Comparison of ENCODE assay signal across 9 mouse cellular contexts in the genomic region with DNA sequence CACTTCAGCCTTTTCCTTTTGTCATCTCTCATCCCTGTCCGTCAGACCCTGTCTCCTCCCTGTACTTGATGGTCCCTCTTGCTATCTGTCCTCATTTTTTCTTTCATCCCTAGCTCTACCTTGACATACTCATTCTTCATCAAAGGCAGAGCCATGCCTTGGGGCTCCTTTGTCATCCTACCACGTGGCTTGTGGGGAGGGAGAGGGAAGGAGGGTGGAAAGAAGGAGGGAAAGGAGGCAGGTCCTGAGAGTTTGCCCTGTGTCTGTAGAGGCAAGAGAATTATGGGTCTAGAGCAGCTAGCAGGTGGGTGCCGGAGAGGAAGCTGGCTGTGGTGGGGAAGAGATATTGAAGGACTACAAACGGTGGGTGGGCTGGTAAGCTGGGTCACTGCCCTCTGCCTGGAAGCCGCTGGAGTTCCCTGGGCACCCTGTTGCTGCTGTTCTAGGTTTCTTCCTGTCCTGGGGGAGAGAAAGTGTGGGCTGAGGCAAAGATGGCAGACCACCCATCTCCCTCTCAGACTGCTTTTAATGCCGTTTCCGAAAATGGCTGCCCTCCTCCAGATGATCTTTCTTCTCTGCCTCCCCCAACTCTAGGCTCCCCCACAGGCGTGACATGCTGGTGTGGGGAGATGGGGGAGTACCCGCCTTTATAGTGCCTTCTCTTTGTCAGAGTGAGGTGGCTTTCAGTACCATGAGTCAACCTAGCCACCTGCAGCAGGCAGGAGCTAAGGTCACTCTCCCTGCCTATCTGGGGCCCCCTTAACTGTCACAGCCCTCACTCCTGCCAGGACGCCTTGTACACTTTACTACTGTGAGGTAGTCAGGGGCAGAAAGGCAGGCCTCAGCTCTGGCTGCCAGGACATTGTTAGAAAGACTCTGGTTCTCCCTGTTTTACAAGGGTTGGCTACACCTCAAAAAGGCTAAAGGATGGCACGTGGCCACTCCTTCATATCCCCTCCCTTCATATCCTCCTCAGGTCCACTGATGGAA. TPM values are rescaled to one million over a fixed set of nuclear protein-coding genes. Genes with fewer than 3 reads are reported as not detected.
DNase-seq lines count a peak whose midpoint lies in the region; ATAC-seq and TF ChIP-seq lines count a peak whose summit lies in the region.
"Had no signal": no experiment of that assay in that cellular context is flagged by ENCODE, and none has a peak within 500 bp of the region (broad histone marks: within the 10 kb centered on the region; RNA-seq: fewer than 3 reads in every experiment).

No protein-coding gene starts in this region.

- H3K27me3 ChIP-seq in lung, postnatal 0 days (replicated peaks; ENCODE audit: insufficient read depth, low read length): 0 out of 2 replicates have a peak, but pooled peaks cover 7% of the 10 kb centered on the region
- H3K27me3 ChIP-seq in forebrain, embryonic 14.5 days (replicated peaks; ENCODE audit: control insufficient read depth, insufficient read depth, low read length): no peaks in the 10 kb centered on the region
- H3K27me3 ChIP-seq in intestine, postnatal 0 days (replicated peaks; ENCODE audit: control insufficient read depth, insufficient read depth, low read length): 0 out of 2 replicates have a peak, but pooled peaks cover 9% of the 10 kb centered on the region
- 0 out of 2 replicates have a peak, but pooled peaks cover 4% of the 10 kb centered on the region for H3K27me3 ChIP-seq in stomach, embryonic 14.5 days (ENCODE audit: control insufficient read depth, insufficient read depth, low read length)

- 67% methylated on average over 10 of the region's 11 CpGs for WGBS in lung, postnatal 0 days
- WGBS in forebrain, embryonic 14.5 days: 60% methylated on average over 11 of the region's 11 CpGs
- 58% methylated on average over 11 of the region's 11 CpGs for WGBS in intestine, postnatal 0 days
- WGBS in stomach, embryonic 14.5 days: 57% methylated on average over 11 of the region's 11 CpGs

- H3K9ac ChIP-seq in lung, postnatal 0 days (replicated peaks; ENCODE audit: low read depth): no peak overlapping the region
- peak overlapping the region; percentile 96 for H3K9ac ChIP-seq in forebrain, embryonic 14.5 days (ENCODE audit: low read length)
- H3K9ac ChIP-seq in intestine, postnatal 0 days (ENCODE audit: low read depth, low read length): no peak overlapping the region; the same call in 1 of the 2 replicates
- H3K9ac ChIP-seq in stomach, embryonic 14.5 days (replicated peaks; ENCODE audit: low read depth, low read length): 0 out of 2 replicates have a peak overlapping the region, but pooled peaks have one; percentile 6

- DNase-seq in lung, postnatal 0 days (ENCODE audit: low spot score): no peak
- no peak for DNase-seq in lung, adult 18-20 months
- DNase-seq in forebrain, embryonic 14.5 days (ENCODE audit: low spot score): peak; percentile 49
- no peak for DNase-seq in kidney, postnatal 36 days
- no peak for DNase-seq in adrenal gland, postnatal 25 days

- TF ChIP-seq CTCF in lung, postnatal 0 days (IDR thresholded peaks at IDR 0.05): no peak
- no peak for TF ChIP-seq CTCF in intestine, postnatal 0 days (IDR thresholded peaks at IDR 0.05; ENCODE audit: low read depth)

- H3K4me3 ChIP-seq in lung, postnatal 0 days (ENCODE audit: low read depth, low read length): no peak overlapping the region
- peak overlapping the region; percentile 71 for H3K4me3 ChIP-seq in forebrain, embryonic 14.5 days (ENCODE audit: low read depth, low read length)
- H3K4me3 ChIP-seq in intestine, postnatal 0 days (ENCODE audit: low read depth, low read length): no peak overlapping the region
- no peak overlapping the region for H3K4me3 ChIP-seq in stomach, embryonic 14.5 days (ENCODE audit: low read depth, low read length)

- H3K4me2 ChIP-seq in lung, postnatal 0 days (replicated peaks; ENCODE audit: low read depth, low read length): 0 out of 2 replicates have a peak overlapping the region, but pooled peaks have one; percentile 90
- H3K4me2 ChIP-seq in forebrain, embryonic 14.5 days (ENCODE audit: low read length): peak overlapping the region; percentile 80
- peak overlapping the region; percentile 27; the same call in 1 of the 2 replicates for H3K4me2 ChIP-seq in intestine, postnatal 0 days (replicated peaks; ENCODE audit: low read depth)
- peak overlapping the region; percentile 74; the same call in 1 of the 2 replicates for H3K4me2 ChIP-seq in stomach, embryonic 14.5 days (replicated peaks; ENCODE audit: low read depth, low read length)

- H3K9me3 ChIP-seq in lung, postnatal 0 days (ENCODE audit: low read length): no peaks in the 10 kb centered on the region
- H3K9me3 ChIP-seq in forebrain, embryonic 14.5 days (replicated peaks; ENCODE audit: control insufficient read depth, low read length): no peaks in the 10 kb centered on the region
- H3K9me3 ChIP-seq in intestine, postnatal 0 days (ENCODE audit: control insufficient read depth): no peaks in the 10 kb centered on the region
- H3K9me3 ChIP-seq in stomach, embryonic 14.5 days (ENCODE audit: control insufficient read depth, low read depth, low read length): no peaks in the 10 kb centered on the region
- H3K9me3 ChIP-seq: liver, embryonic 15.5 days had no signal

- no peak overlapping the region for H3K27ac ChIP-seq in lung, postnatal 0 days (ENCODE audit: low read length)
- H3K27ac ChIP-seq in forebrain, embryonic 14.5 days (ENCODE audit: low read depth, low read length): peak overlapping the region; percentile 96
- H3K27ac ChIP-seq in intestine, postnatal 0 days (ENCODE audit: low read depth, low read length): peak overlapping the region; percentile 64
- no peak overlapping the region for H3K27ac ChIP-seq in stomach, embryonic 14.5 days (ENCODE audit: low read length)
- H3K27ac ChIP-seq: liver, embryonic 15.5 days had no signal

- ATAC-seq in lung, postnatal 0 days: no peak
- no peak for ATAC-seq in forebrain, embryonic 14.5 days
- peak; percentile 58 for ATAC-seq in intestine, postnatal 0 days
- ATAC-seq in stomach, embryonic 14.5 days (ENCODE audit: insufficient number of reproducible peaks, insufficient read depth, low FRiP score, low read depth): no peak
- no peak for ATAC-seq in frontal cortex, adult (ENCODE audit: low TSS enrichment)

- 0 out of 2 replicates have a peak, but pooled peaks cover 5% of the 10 kb centered on the region for H3K4me1 ChIP-seq in lung, postnatal 0 days (ENCODE audit: insufficient read depth, low read depth, low read length)
- peaks cover 48% of the 10 kb centered on the region for H3K4me1 ChIP-seq in forebrain, embryonic 14.5 days (ENCODE audit: control insufficient read depth, insufficient read depth, low read length)
- H3K4me1 ChIP-seq in intestine, postnatal 0 days (replicated peaks; ENCODE audit: control insufficient read depth, insufficient read depth, low read length): peaks cover 8% of the 10 kb centered on the region; the same call in 1 of the 2 replicates
- H3K4me1 ChIP-seq in stomach, embryonic 14.5 days (ENCODE audit: control insufficient read depth, insufficient read depth, low read length): peaks cover 17% of the 10 kb centered on the region; the same call in 1 of the 2 replicates

- TF ChIP-seq EP300 in lung, postnatal 0 days (IDR thresholded peaks at IDR 0.05): no peak

- no peaks in the 10 kb centered on the region for H3K36me3 ChIP-seq in lung, postnatal 0 days (ENCODE audit: insufficient read depth, low read length)
- H3K36me3 ChIP-seq in forebrain, embryonic 14.5 days (ENCODE audit: control insufficient read depth, insufficient read depth, low read length): peaks cover 29% of the 10 kb centered on the region
- H3K36me3 ChIP-seq in intestine, postnatal 0 days (ENCODE audit: control insufficient read depth, insufficient read depth): peaks cover 2% of the 10 kb centered on the region; the same call in 1 of the 2 replicates
- peaks cover 5% of the 10 kb centered on the region; the same call in 1 of the 2 replicates for H3K36me3 ChIP-seq in stomach, embryonic 14.5 days (ENCODE audit: control insufficient read depth, insufficient read depth, low read length)
- H3K36me3 ChIP-seq: liver, embryonic 15.5 days had no signal

RNA-seq across cellular contexts. Expression of a gene that starts 1.9 kb away (rescaled TPM):
- polyA plus RNA-seq in lung, postnatal 0 days (2015; fragmentation: Nextera tagmentation; extraction: Ambion mirVana): 5.7 and 6.2 TPM in 2 replicates
- 52.1 and 61.1 TPM in 2 replicates for polyA plus RNA-seq in forebrain, embryonic 14.5 days (2014; fragmentation: Nextera tagmentation; extraction: Ambion mirVana)
- 7.5 and 8.8 TPM in 2 replicates for polyA plus RNA-seq in intestine, postnatal 0 days (2015; fragmentation: Nextera tagmentation; extraction: Ambion mirVana)
- polyA plus RNA-seq in stomach, embryonic 14.5 days (2014; fragmentation: Nextera tagmentation; extraction: Ambion mirVana): 10.0 and 11.0 TPM in 2 replicates
- total RNA-seq in adrenal gland, postnatal 25 days (2021): 12.5 TPM in 2 replicates

RNA-seq across cellular contexts. Expression of a gene that starts 17.9 kb away (rescaled TPM):
- 0.30 TPM in 1 of 2 replicates, not detected in the other for polyA plus RNA-seq in lung, postnatal 0 days (2015; fragmentation: Nextera tagmentation; extraction: Ambion mirVana)
- polyA plus RNA-seq in forebrain, embryonic 14.5 days (2014; fragmentation: Nextera tagmentation; extraction: Ambion mirVana): 0.47 and 0.53 TPM in 2 replicates
- 0.43 TPM in 1 of 2 replicates, not detected in the other for polyA plus RNA-seq in intestine, postnatal 0 days (2015; fragmentation: Nextera tagmentation; extraction: Ambion mirVana)
- polyA plus RNA-seq in stomach, embryonic 14.5 days (2014; fragmentation: Nextera tagmentation; extraction: Ambion mirVana): 0.22 and 0.97 TPM in 2 replicates
- total RNA-seq in adrenal gland, postnatal 25 days (2021): not detected in 2 replicates

RNA-seq across cellular contexts. Expression of a gene that starts 35.0 kb away (rescaled TPM):
- polyA plus RNA-seq in lung, postnatal 0 days (2015; fragmentation: Nextera tagmentation; extraction: Ambion mirVana): 0.29 and 0.31 TPM in 2 replicates
- 11.8 and 17.2 TPM in 2 replicates for polyA plus RNA-seq in forebrain, embryonic 14.5 days (2014; fragmentation: Nextera tagmentation; extraction: Ambion mirVana)
- 0.73 and 1.0 TPM in 2 replicates for polyA plus RNA-seq in intestine, postnatal 0 days (2015; fragmentation: Nextera tagmentation; extraction: Ambion mirVana)
- 2.6 and 3.1 TPM in 2 replicates for polyA plus RNA-seq in stomach, embryonic 14.5 days (2014; fragmentation: Nextera tagmentation; extraction: Ambion mirVana)
- 0.57 and 0.73 TPM in 2 replicates for total RNA-seq in adrenal gland, postnatal 25 days (2021)

RNA-seq across cellular contexts. Expression of a gene that starts 48.8 kb away (rescaled TPM):
- 242 and 262 TPM in 2 replicates for polyA plus RNA-seq in lung, postnatal 0 days (2015; fragmentation: Nextera tagmentation; extraction: Ambion mirVana)
- polyA plus RNA-seq in forebrain, embryonic 14.5 days (2014; fragmentation: Nextera tagmentation; extraction: Ambion mirVana): 446 and 480 TPM in 2 replicates
- 205 and 207 TPM in 2 replicates for polyA plus RNA-seq in intestine, postnatal 0 days (2015; fragmentation: Nextera tagmentation; extraction: Ambion mirVana)
- 473 and 500 TPM in 2 replicates for polyA plus RNA-seq in stomach, embryonic 14.5 days (2014; fragmentation: Nextera tagmentation; extraction: Ambion mirVana)
- 299 and 392 TPM in 2 replicates for total RNA-seq in adrenal gland, postnatal 25 days (2021)

RNA-seq across cellular contexts. Expression of a gene that starts 58.8 kb away (rescaled TPM):
- polyA plus RNA-seq in lung, postnatal 0 days (2015; fragmentation: Nextera tagmentation; extraction: Ambion mirVana): 6.4 and 7.9 TPM in 2 replicates
- 17.3 and 26.1 TPM in 2 replicates for polyA plus RNA-seq in forebrain, embryonic 14.5 days (2014; fragmentation: Nextera tagmentation; extraction: Ambion mirVana)
- 5.2 and 6.2 TPM in 2 replicates for polyA plus RNA-seq in intestine, postnatal 0 days (2015; fragmentation: Nextera tagmentation; extraction: Ambion mirVana)
- 15.6 and 16.6 TPM in 2 replicates for polyA plus RNA-seq in stomach, embryonic 14.5 days (2014; fragmentation: Nextera tagmentation; extraction: Ambion mirVana)
- 15.7 and 20.9 TPM in 2 replicates for total RNA-seq in adrenal gland, postnatal 25 days (2021)

Comparison
In these comparisons a context has a peak if more than half of its experiments do, and no peak if none do; other contexts are left out.
1. H3K27ac ChIP-seq: peak in forebrain, embryonic 14.5 days (single experiment) and intestine, postnatal 0 days (single experiment); none in lung, postnatal 0 days (single experiment) and stomach, embryonic 14.5 days (single experiment).
2. H3K4me2 ChIP-seq: peak in every context shown above with its lines; median percentile 90 in lung, postnatal 0 days; 80 in forebrain, embryonic 14.5 days; 74 in stomach, embryonic 14.5 days; 27 in intestine, postnatal 0 days.
3. H3K9ac ChIP-seq: peak in forebrain, embryonic 14.5 days (single experiment) and stomach, embryonic 14.5 days (single experiment); none in lung, postnatal 0 days (single experiment) and intestine, postnatal 0 days (single experiment).